Mouse (Mus musculus) midbrain, embryonic 12.5 days (tissue): ENCODE data around the gene Exoc6b. TPM values are rescaled to one million over a fixed set of nuclear protein-coding genes. Genes with fewer than 3 reads are reported as not detected.

Source experiments
- ATAC-seq: fragments of 200-750 bp; cut with Nextera tagmentation; 2 replicates; pipeline ENCODE4 v1.8.0; 2017; ENCODE audit warnings: low read depth, moderate TSS enrichment, moderate library complexity; ENCODE audit not compliant: low FRiP score
- H3K27ac ChIP-seq: fragments of 300-500 bp; sonication (generic); replicated peaks from 2 replicates; pipeline ENCODE4 v1.5.1; 2016; ENCODE audit warnings: mild to moderate bottlenecking
- H3K27me3 ChIP-seq: fragments of 300-500 bp; sonication (generic); 2 replicates; pipeline ENCODE4 v1.6.1; 2016; ENCODE audit warnings: mild to moderate bottlenecking
- H3K36me3 ChIP-seq: fragments of 300-500 bp; sonication (generic); 2 replicates; pipeline ENCODE4 v1.6.1; 2016
- H3K4me1 ChIP-seq: fragments of 300-500 bp; sonication (generic); 2 replicates; pipeline ENCODE4 v1.6.1; 2016
- H3K4me2 ChIP-seq: fragments of 300-500 bp; sonication (generic); replicated peaks from 2 replicates; pipeline ENCODE4 v1.6.1; 2016; ENCODE audit warnings: mild to moderate bottlenecking, moderate library complexity
- H3K4me3 ChIP-seq: fragments of 300-500 bp; sonication (generic); 2 replicates; pipeline ENCODE4 v1.5.1; 2016; ENCODE audit warnings: mild to moderate bottlenecking
- H3K9ac ChIP-seq: fragments of 300-500 bp; sonication (generic); replicated peaks from 2 replicates; pipeline ENCODE4 v1.6.1; 2016; ENCODE audit warnings: mild to moderate bottlenecking, moderate library complexity
- H3K9me3 ChIP-seq: fragments of 300-500 bp; sonication (generic); 2 replicates; pipeline ENCODE4 v1.6.1; 2016; ENCODE audit warnings: mild to moderate bottlenecking
- whole genome bisulfite sequencing: fragments of 180-500 bp; shearing (Covaris S2); methylation state at CpG from one replicate; pipeline ENCODE4 v1.1.7; 2016; 5-methylcytosine and 5-hydroxymethylcytosine counted together
- polyA plus RNA-seq: library from polyadenylated mRNA; unstranded; fragments of >200 nt; fragmentation: Nextera tagmentation; extraction: Ambion mirVana; gene quantifications from 2 replicates; pipeline ENCODE4 v1.2.1, GENCODE M21; 2016

Gene Exoc6b
- polyA plus RNA-seq, 1 experiment from 2014 or later = 47.7 TPM

DNA sequence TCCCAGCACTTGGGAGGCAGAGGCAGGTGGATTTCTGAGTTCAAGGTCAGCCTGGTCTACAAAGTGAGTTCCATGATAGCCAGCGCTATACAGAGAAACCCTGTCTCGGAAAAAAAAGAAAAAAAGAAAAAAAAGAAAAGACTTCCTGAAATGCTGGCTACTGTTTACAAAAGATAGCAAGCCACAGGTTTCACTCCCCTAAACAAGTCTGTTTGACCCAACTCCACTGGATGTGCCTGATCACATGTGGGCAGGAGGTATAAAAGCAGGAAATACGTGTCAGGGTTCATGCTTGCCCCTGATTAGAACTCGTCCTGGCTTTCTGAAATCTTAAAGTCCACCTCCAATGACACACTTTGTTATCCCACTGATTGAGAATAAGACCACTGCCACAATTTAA lies 18.2 kb downstream of the Exoc6b start:
- Histone ChIP-seq H3K27ac (no peak overlapping the region), H3K4me1 (no peaks in the 10 kb centered on the region), H3K4me3 (no peak overlapping the region), H3K9me3 (no peaks in the 10 kb centered on the region), H3K9ac (no peak overlapping the region), H3K4me2 (no peak overlapping the region), H3K27me3 (no peaks in the 10 kb centered on the region), H3K36me3 (no peaks in the 10 kb centered on the region)
- WGBS = 91% methylated on average over 4 of the region's 4 CpGs
- no peak for ATAC-seq

DNA sequence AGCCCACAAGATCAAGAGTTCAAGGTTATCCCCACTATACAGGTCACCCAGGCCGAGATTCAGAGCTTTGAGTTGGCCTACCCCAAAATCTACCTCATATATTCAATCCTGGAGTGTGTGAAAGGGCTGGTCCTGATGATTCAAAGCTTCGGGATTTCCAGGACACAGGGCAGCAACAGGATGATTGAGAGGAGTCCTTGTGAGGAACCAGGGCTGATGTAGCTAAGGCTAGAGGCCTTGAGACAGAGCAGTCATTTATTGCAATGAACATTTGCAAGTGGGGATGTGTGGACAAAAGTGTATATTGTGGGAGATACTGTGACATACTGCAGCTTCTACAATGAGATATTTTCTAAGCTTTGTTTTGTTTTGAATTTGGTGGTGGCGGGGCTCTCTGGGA lies 22.8 kb downstream of the Exoc6b start:
- Histone ChIP-seq H3K27ac (no peak overlapping the region), H3K4me2 (no peak overlapping the region), H3K36me3 (no peaks in the 10 kb centered on the region), H3K4me1 (no peaks in the 10 kb centered on the region), H3K27me3 (no peaks in the 10 kb centered on the region), H3K9ac (no peak overlapping the region), H3K9me3 (no peaks in the 10 kb centered on the region), H3K4me3 (no peak overlapping the region)
- no peak for ATAC-seq
- 86% methylated on average over 3 of the region's 3 CpGs for WGBS

DNA sequence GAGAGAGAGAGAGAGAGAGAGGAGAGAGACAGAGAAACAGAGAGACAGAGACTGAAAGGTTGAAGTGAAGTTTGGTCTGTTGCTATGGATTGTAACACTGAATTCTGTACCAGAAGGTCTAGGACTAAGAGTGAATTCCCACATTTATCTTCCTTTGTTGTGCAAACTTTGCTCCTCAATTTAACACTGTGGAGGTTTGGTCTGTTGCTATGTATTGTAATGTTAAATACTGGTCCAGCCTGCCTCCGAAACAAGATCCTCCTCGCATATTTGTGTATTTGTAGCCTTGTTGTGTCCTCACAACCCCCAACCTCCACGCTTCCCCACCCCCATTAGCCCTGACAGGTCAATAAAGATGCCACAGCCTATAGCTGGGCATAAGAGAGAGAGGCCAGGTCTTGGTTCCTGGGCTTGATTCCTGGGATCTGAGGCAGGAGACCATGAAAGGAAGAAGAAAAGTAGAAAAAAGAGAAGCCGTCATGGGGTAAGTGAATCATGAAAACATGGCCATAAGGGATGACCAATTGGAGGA lies 24.6 kb downstream of the Exoc6b start:
- no peak overlapping the region for H3K27ac ChIP-seq
- H3K27me3 ChIP-seq = no peaks in the 10 kb centered on the region
- no peak overlapping the region for H3K4me3 ChIP-seq
- no peak for ATAC-seq
- 47% methylated on average over 4 of the region's 4 CpGs for WGBS
- H3K36me3 ChIP-seq = no peaks in the 10 kb centered on the region
- no peak overlapping the region for H3K4me2 ChIP-seq
- H3K9me3 ChIP-seq = no peaks in the 10 kb centered on the region
- H3K4me1 ChIP-seq = no peaks in the 10 kb centered on the region
- no peak overlapping the region for H3K9ac ChIP-seq

DNA sequence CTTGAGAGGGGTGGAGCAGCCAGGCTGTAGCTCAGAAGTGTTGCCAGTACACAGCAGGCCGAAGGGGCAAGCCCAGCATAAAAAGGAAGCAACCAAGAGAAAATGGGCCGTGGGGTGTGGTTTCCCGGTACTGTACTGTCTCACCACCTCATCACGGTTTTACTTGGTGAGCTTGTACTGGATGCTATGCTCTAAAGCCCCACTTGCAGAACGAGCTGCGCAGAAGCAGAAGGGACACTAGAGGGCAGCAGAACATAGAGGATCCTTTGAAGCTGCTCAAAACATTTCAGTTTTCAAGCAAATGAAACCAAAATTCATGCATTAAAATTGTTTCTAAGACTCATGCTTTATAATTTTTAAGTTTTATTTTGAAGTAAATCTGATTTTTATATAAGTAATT lies 31.6 kb downstream of the Exoc6b start:
- H3K4me2 ChIP-seq = no peak overlapping the region
- 8% methylated on average over 6 of the region's 6 CpGs for WGBS
- no peaks in the 10 kb centered on the region for H3K9me3 ChIP-seq
- H3K27me3 ChIP-seq = no peaks in the 10 kb centered on the region
- H3K27ac ChIP-seq = no peak overlapping the region
- ATAC-seq = no peak
- H3K9ac ChIP-seq = no peak overlapping the region
- no peaks in the 10 kb centered on the region for H3K4me1 ChIP-seq
- no peak overlapping the region for H3K4me3 ChIP-seq
- no peaks in the 10 kb centered on the region for H3K36me3 ChIP-seq

DNA sequence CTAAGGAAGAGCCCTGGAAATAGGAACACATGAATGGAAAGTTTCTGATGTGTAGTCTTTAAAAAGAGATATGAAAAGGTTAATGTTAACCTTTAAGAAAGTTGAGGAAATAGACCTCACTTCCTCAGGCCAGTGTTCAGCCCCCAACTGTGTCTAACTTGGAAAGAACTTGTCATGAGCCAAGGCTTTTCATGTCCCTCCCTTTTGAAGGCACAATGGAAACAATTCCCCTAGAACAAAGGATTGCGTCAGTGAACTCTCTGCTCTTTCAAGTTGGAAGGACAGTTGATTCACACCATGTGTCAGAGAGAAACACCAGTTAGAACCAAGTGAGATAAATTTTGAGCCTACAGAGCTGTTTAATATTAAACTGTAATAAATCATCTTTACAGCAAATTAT lies 39.6 kb downstream of the Exoc6b start:
- Histone ChIP-seq H3K9me3 (no peaks in the 10 kb centered on the region), H3K36me3 (no peaks in the 10 kb centered on the region), H3K4me1 (no peaks in the 10 kb centered on the region), H3K27me3 (no peaks in the 10 kb centered on the region), H3K9ac (no peak overlapping the region), H3K4me2 (no peak overlapping the region), H3K4me3 (no peak overlapping the region), H3K27ac (no peak overlapping the region)
- ATAC-seq = no peak
- WGBS = 21% methylated on average over 1 of the region's 1 CpGs

DNA sequence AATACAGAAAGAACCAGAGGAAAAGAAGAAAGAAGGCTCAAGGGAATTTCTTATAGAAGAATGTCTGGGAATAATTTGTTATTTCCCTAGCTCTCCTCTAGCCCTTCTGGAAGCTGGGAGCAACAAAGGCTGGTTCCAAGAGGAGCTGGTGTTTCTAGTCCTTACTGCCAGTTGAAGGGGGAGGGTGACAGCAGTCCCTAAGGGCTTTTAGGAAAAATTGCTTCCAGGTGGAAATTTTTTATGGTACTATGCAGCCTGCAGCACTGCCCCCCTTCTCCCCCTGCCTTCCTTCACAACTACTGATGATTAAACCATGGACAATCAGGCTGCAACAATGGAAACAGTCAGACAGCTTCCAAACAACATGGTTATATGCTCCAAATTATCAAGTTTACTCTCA lies 44.9 kb downstream of the Exoc6b start:
- Histone ChIP-seq H3K9me3 (no peaks in the 10 kb centered on the region), H3K4me1 (peaks cover 3% of the 10 kb centered on the region; the same call in 1 of the 2 replicates), H3K4me2 (no peak overlapping the region), H3K36me3 (no peaks in the 10 kb centered on the region), H3K9ac (no peak overlapping the region), H3K4me3 (no peak overlapping the region), H3K27me3 (no peaks in the 10 kb centered on the region), H3K27ac (no peak overlapping the region)
- ATAC-seq = no peak

DNA sequence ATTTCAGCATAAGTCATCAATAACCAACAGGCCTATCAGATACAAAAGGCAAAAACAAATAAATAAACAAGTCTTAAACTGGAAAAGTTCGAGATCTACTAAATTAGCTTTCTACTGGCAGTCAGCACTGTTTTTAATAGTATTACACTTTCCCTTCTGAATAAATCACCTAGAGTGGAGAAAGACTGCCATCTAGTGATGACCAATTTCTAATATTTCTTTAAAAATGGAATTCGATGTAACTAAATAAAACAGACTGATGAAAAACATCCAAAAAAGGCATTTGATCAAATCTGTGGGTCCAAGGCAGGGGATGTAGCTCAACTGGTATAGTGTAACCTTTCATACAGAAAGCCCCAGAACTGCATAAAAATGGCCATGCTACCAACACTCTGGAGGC lies 52.3 kb downstream of the Exoc6b start:
- no peaks in the 10 kb centered on the region for H3K27me3 ChIP-seq
- no peak overlapping the region for H3K9ac ChIP-seq
- peaks cover 7% of the 10 kb centered on the region; the same call in 1 of the 2 replicates for H3K4me1 ChIP-seq
- no peaks in the 10 kb centered on the region for H3K36me3 ChIP-seq
- H3K4me2 ChIP-seq = no peak overlapping the region
- no peak overlapping the region for H3K27ac ChIP-seq
- WGBS = 37% methylated on average over 2 of the region's 2 CpGs
- no peaks in the 10 kb centered on the region for H3K9me3 ChIP-seq
- no peak for ATAC-seq
- no peak overlapping the region for H3K4me3 ChIP-seq

DNA sequence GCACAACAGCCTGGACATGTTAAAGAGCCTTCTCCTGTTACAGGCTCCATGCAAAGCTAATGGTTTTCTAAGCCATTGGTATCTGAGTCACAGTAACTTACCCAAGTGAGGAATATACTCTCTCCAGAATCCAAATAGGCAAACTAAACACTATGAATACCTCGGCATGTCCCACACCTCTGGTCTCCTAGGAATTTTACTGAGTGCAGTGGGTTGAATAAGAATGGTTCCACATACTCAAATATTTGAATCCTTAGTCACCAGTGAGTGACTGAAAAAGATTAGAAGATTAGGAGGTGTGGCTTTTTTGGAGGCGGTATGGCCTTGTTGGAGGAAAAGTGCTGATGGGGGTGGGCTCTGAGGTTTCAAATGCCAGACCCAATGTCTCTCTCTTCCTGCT lies 55.4 kb downstream of the Exoc6b start:
- H3K4me1 ChIP-seq = peaks cover 7% of the 10 kb centered on the region; the same call in 1 of the 2 replicates
- no peak overlapping the region for H3K4me3 ChIP-seq
- no peak for ATAC-seq
- 86% methylated on average over 2 of the region's 2 CpGs for WGBS
- H3K9ac ChIP-seq = no peak overlapping the region
- no peak overlapping the region for H3K27ac ChIP-seq
- H3K27me3 ChIP-seq = no peaks in the 10 kb centered on the region
- no peaks in the 10 kb centered on the region for H3K36me3 ChIP-seq
- H3K9me3 ChIP-seq = no peaks in the 10 kb centered on the region
- no peak overlapping the region for H3K4me2 ChIP-seq

DNA sequence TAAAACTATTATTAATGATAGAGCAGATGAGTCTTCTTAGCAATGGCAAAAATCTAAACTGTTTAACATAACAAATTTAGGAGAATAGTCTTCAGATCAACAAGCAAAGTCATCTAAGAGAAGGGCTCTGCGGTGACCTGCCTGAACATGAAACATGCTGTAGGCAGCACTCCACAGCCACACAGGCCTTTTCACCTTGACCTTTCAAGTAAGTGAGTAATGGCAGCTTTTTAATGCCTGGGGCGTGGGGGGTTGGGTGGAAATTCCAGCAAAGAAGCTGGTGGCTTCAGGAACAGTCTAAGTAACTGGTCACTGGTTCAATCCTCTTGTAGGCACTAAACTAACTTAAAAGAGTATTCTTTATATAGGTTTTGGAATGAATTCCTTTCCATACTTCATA lies 58.9 kb downstream of the Exoc6b start:
- ATAC-seq = no peak
- no peak overlapping the region for H3K4me2 ChIP-seq
- no peak overlapping the region for H3K27ac ChIP-seq
- H3K9me3 ChIP-seq = no peaks in the 10 kb centered on the region
- no peaks in the 10 kb centered on the region for H3K36me3 ChIP-seq
- no peaks in the 10 kb centered on the region for H3K4me1 ChIP-seq
- H3K4me3 ChIP-seq = no peak overlapping the region
- no peaks in the 10 kb centered on the region for H3K27me3 ChIP-seq
- H3K9ac ChIP-seq = no peak overlapping the region
- 95% methylated on average over 2 of the region's 2 CpGs for WGBS

DNA sequence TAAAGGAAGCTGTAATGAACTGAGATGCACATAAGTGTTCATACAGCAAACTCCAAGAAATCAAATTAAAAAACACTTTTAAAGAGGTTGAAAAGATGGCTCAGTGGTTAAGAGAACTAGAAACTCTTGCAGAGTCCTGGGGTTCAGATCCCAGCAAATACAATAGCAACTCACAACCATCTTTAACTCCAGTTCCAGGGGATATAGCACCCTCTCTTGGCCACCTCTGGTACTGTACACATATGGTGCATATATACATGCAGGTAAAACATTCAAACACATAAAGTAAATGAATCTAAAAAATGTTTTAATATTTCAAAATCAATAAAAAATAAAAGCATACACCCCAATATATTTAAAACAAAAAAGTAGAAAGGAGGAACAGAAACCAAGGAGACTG lies 73.9 kb downstream of the Exoc6b start:
- no peak overlapping the region for H3K27ac ChIP-seq
- no peaks in the 10 kb centered on the region; the same call in 1 of the 2 replicates for H3K9me3 ChIP-seq
- 0 out of 2 replicates have a peak, but pooled peaks cover 5% of the 10 kb centered on the region for H3K36me3 ChIP-seq
- ATAC-seq = no peak
- H3K9ac ChIP-seq = no peak overlapping the region
- no peak overlapping the region for H3K4me3 ChIP-seq
- no peaks in the 10 kb centered on the region for H3K27me3 ChIP-seq
- H3K4me1 ChIP-seq = no peaks in the 10 kb centered on the region
- no peak overlapping the region for H3K4me2 ChIP-seq

DNA sequence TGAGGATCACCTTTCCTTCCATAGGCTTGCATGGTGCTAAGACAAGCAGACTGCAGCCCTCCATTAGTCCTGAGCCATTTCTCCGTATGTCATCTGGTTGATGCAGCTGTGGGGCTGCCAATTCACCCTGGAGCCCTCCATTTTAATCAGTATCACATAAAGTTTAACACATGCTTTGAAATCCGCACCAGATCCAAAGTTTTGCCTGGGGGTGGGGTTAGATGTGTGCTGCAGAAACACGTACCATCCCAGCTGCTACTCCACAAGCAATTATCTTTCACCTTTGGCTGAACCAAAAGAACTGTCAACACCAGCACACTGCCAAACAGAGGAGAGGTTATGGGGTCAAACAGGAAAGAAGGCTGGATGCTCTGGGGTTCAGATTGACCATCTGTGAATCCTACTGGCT lies 92.7 kb downstream of the Exoc6b start:
- no peak overlapping the region for H3K9ac ChIP-seq
- H3K9me3 ChIP-seq = no peaks in the 10 kb centered on the region
- no peak for ATAC-seq
- no peak overlapping the region for H3K27ac ChIP-seq
- no peaks in the 10 kb centered on the region for H3K4me1 ChIP-seq
- WGBS = 57% methylated on average over 3 of the region's 3 CpGs
- no peaks in the 10 kb centered on the region for H3K27me3 ChIP-seq
- H3K4me3 ChIP-seq = no peak overlapping the region
- no peak overlapping the region for H3K4me2 ChIP-seq
- no peaks in the 10 kb centered on the region for H3K36me3 ChIP-seq

DNA sequence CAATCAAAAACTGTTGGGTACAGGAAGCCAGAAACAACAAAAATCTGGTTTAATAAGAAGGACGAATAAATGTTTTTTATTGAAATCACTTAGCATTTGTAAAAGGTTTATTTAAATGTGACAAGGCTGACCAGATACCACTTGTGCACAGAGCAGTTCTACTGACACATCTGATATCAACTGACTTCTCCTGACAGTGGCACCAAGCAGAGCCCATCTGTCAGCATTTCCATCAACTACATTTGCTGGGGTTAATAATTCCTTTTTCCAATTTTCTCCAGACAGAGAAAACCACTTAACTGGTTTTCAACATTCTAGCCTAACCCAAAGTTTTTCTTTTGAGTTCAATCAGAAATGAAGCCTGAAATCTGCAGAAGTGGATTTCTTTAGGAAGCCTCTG lies 100.8 kb downstream of the Exoc6b start:
- Histone ChIP-seq H3K4me2 (no peak overlapping the region), H3K36me3 (no peaks in the 10 kb centered on the region), H3K4me3 (no peak overlapping the region), H3K27me3 (no peaks in the 10 kb centered on the region), H3K4me1 (no peaks in the 10 kb centered on the region), H3K9me3 (no peaks in the 10 kb centered on the region), H3K27ac (no peak overlapping the region), H3K9ac (no peak overlapping the region)
- 94% methylated on average over 1 of the region's 1 CpGs for WGBS
- no peak for ATAC-seq

DNA sequence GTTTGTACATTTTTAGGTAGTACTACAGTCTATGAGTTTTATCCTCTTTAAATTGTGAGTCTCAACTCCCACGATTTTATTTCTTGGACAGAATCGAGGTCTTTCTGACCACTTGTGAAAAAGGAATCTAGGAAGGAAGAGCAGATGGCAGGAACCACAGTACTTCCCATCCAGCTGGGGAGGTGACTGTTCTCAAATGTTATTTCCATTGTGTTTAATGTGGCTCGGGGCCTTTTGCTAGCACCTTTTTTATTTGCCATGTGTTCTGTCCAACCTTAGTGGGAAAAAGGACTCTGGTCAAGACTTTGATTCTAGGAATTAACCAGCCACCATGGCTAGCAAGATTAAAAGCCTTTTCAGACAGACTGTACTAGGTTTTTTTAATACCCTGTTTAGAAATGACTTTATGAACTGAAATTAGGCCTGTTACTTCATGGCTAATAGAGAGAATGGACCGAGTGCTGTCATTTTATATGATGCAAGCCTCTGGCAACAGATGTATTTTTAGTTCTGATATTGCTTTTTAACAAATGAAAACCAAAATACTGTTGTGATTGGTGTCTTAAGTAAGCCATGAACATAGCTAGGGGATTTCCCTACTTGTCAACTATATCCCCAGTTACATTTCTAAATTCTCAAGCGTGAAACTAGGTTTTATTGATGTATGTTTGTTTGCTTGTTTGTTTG lies 104.4 kb downstream of the Exoc6b start:
- no peak overlapping the region for H3K4me2 ChIP-seq
- H3K4me3 ChIP-seq = no peak overlapping the region
- H3K9me3 ChIP-seq = no peaks in the 10 kb centered on the region
- 86% methylated on average over 5 of the region's 5 CpGs for WGBS
- ATAC-seq = no peak
- H3K36me3 ChIP-seq = no peaks in the 10 kb centered on the region
- H3K27me3 ChIP-seq = no peaks in the 10 kb centered on the region
- no peak overlapping the region for H3K27ac ChIP-seq
- peaks cover 5% of the 10 kb centered on the region; the same call in 1 of the 2 replicates for H3K4me1 ChIP-seq
- H3K9ac ChIP-seq = no peak overlapping the region
